Mouse (Mus musculus) forebrain, embryonic 11.5 days (tissue): ENCODE data around the gene Plxnd1. TPM values are rescaled to one million over a fixed set of nuclear protein-coding genes. Genes with fewer than 3 reads are reported as not detected.

Experiments used
- ATAC-seq: fragments of 200-750 bp; cut with Nextera tagmentation; replicated peaks from 2 replicates; pipeline ENCODE4 v1.8.0; 2017; ENCODE audit warnings: moderate TSS enrichment; ENCODE audit not compliant: low FRiP score
- DNase-seq: peaks from one replicate; pipeline ENCODE4 v3.0.0-alpha.2; 2017; ENCODE audit warnings: low spot score
- H3K27ac ChIP-seq: fragments of 300-500 bp; sonication (generic); 2 replicates; pipeline ENCODE4 v1.5.1; 2014; ENCODE audit warnings: low read depth, low read length
- H3K27me3 ChIP-seq: fragments of 300-500 bp; sonication (generic); 2 replicates; pipeline ENCODE4 v1.6.1; 2014; ENCODE audit warnings: mild to moderate bottlenecking, low read length, mixed read lengths; ENCODE audit not compliant: control insufficient read depth, insufficient read depth
- H3K36me3 ChIP-seq: fragments of 300-500 bp; sonication (generic); 2 replicates; pipeline ENCODE4 v1.6.1; 2014; ENCODE audit warnings: mild to moderate bottlenecking, low read length, moderate library complexity, mixed read lengths; ENCODE audit not compliant: control insufficient read depth, insufficient read depth
- H3K4me1 ChIP-seq: fragments of 300-500 bp; sonication (generic); replicated peaks from 2 replicates; pipeline ENCODE4 v1.6.1; 2014; ENCODE audit warnings: low read length, mixed read lengths; ENCODE audit not compliant: control insufficient read depth, insufficient read depth
- H3K4me2 ChIP-seq: fragments of 300-500 bp; sonication (generic); 2 replicates; pipeline ENCODE4 v1.6.1; 2014; ENCODE audit warnings: low read depth, mild to moderate bottlenecking, low read length, moderate library complexity, mixed read lengths; ENCODE audit not compliant: severe bottlenecking
- H3K4me3 ChIP-seq: fragments of 300-500 bp; sonication (generic); 2 replicates; pipeline ENCODE4 v1.5.1; 2014; ENCODE audit warnings: low read depth, low read length
- H3K9ac ChIP-seq: fragments of 300-500 bp; sonication (generic); 2 replicates; pipeline ENCODE4 v1.6.1; 2014; ENCODE audit warnings: low read length
- H3K9me3 ChIP-seq: fragments of 300-500 bp; sonication (generic); 2 replicates; pipeline ENCODE4 v1.6.1; 2016; ENCODE audit warnings: low read length, mixed read lengths; ENCODE audit not compliant: control insufficient read depth
- WGBS: fragments of 180-500 bp; shearing (Covaris S2); extraction: QIAGEN DNeasy Blood & Tissue Kit; methylation state at CpG from one replicate; pipeline ENCODE4 v1.1.7; 2014; 5-methylcytosine and 5-hydroxymethylcytosine counted together
- polyA plus RNA-seq: library from polyadenylated mRNA; unstranded; fragments of >200 nt; fragmentation: Nextera tagmentation; extraction: Ambion mirVana; gene quantifications from 2 replicates; pipeline ENCODE4 v1.2.1, GENCODE M21; 2014

Plxnd1 gene
- polyA plus RNA-seq, 1 experiment from 2014 or later: 25.5 TPM

DNA sequence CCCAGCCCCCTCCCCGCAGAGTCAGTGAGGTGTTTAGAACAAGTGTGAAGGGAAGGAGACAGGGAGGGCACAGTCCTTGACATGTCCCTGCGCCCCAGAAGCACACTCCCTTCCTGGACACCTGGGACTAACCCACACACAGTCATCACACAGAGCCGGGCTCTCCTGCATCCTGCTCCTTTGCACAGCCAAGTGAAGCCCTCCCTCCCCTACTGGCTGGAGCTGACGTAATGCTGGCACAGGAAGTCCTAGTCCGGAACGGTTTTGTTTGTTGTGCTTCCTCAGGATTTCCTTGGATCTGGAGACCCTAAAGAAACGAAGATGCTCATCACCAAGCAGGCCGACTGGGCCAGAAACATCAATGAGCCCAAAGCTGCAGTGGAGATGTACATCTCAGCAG, 84.9 kb downstream of the Plxnd1 start:
- H3K9ac ChIP-seq: no peak overlapping the region
- H3K27ac ChIP-seq: no peak overlapping the region
- peaks cover 2% of the 10 kb centered on the region; the same call in 1 of the 2 replicates for H3K4me1 ChIP-seq
- H3K4me2 ChIP-seq: no peak overlapping the region
- no peaks in the 10 kb centered on the region for H3K9me3 ChIP-seq
- no peak for ATAC-seq
- DNase-seq: no peak
- no peaks in the 10 kb centered on the region for H3K36me3 ChIP-seq
- no peaks in the 10 kb centered on the region for H3K27me3 ChIP-seq
- no peak overlapping the region for H3K4me3 ChIP-seq
- 84% methylated on average over 8 of the region's 8 CpGs for WGBS

DNA sequence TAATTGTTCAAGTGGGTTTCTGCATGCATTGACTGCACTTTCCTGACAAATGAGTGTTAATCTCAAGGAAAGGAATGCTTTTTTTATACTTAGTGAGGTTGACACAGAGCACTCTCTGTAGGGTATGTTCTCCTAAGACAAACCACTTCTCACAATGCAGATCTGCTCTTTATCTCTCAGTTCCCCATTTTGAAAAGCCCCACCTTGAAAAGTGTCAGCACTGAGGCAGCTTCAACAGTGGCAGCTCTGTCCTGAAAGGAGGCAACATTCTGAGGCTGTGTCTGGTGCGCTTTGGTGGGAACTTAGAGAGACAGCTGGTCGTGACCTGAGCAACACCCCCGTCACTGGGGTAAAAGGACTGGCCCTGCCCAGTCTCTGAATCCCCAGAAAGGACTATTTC, 85.8 kb downstream of the Plxnd1 start:
- H3K4me3 ChIP-seq: no peak overlapping the region
- ATAC-seq: no peak
- no peak for DNase-seq
- no peaks in the 10 kb centered on the region for H3K27me3 ChIP-seq
- H3K27ac ChIP-seq: no peak overlapping the region
- H3K36me3 ChIP-seq: no peaks in the 10 kb centered on the region
- WGBS: 74% methylated on average over 3 of the region's 3 CpGs
- H3K9me3 ChIP-seq: no peaks in the 10 kb centered on the region
- no peak overlapping the region for H3K4me2 ChIP-seq
- H3K9ac ChIP-seq: no peak overlapping the region
- peaks cover 2% of the 10 kb centered on the region; the same call in 1 of the 2 replicates for H3K4me1 ChIP-seq

DNA sequence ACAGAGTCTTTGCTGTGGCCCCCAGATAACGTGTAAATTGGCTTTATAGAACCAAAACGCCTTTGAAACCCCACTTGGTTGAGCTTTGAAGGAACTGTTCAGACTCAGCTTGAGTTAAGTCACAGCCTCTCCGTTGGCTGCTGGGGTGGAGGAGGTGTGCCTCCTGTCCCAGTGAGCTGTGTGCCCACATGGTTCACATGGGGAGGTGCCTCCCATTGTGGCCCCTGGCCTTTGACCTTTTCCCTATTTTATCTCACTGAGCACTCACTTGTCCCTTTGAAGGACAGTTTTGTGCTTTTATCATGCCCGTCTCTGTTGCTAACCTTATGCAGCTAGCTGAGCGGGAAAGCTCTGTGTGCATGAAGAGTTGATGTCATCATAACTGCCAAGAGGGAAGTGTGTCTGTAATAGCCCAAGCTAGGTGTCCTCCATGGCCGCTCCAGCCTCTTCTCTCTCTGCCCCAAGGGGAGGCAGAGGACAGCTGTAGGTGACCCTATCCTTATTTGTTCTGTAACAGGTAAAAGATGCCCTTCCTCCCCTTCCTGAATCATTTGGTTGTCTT, 86.3 kb downstream of the Plxnd1 start:
- no peak overlapping the region for H3K9ac ChIP-seq
- no peak overlapping the region for H3K4me3 ChIP-seq
- DNase-seq (no peak), ATAC-seq (no peak)
- peaks cover 2% of the 10 kb centered on the region; the same call in 1 of the 2 replicates for H3K4me1 ChIP-seq
- no peaks in the 10 kb centered on the region for H3K9me3 ChIP-seq
- 44% methylated on average over 6 of the region's 6 CpGs for WGBS
- no peaks in the 10 kb centered on the region for H3K27me3 ChIP-seq
- no peaks in the 10 kb centered on the region for H3K36me3 ChIP-seq
- H3K27ac ChIP-seq: no peak overlapping the region
- H3K4me2 ChIP-seq: no peak overlapping the region

DNA sequence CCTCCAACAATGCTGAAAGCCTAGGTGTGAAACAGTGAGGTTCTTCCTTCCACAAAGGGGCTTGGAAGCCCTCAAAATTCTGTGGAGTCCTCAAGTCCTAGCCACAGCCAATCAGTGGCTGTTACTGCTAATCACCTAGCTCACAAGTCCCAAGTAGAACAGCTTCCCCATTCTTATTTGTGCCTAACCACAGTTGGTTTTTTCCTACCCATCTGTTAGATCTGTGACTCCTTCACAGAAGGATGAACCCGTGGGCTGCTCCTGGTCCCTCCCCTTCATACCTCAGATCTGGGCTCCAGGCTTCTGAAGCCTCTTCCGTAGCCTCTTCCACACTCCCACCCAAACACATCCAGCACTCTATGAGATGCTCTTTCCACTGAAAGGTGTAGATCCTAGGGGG, 87.9 kb downstream of the Plxnd1 start:
- Histone ChIP-seq H3K9me3 (no peaks in the 10 kb centered on the region), H3K27ac (no peak overlapping the region), H3K4me2 (no peak overlapping the region), H3K36me3 (no peaks in the 10 kb centered on the region), H3K27me3 (no peaks in the 10 kb centered on the region), H3K4me1 (peaks cover 2% of the 10 kb centered on the region; the same call in 1 of the 2 replicates), H3K4me3 (no peak overlapping the region), H3K9ac (no peak overlapping the region)
- DNase-seq: no peak
- ATAC-seq: no peak
- 79% methylated on average over 2 of the region's 2 CpGs for WGBS

DNA sequence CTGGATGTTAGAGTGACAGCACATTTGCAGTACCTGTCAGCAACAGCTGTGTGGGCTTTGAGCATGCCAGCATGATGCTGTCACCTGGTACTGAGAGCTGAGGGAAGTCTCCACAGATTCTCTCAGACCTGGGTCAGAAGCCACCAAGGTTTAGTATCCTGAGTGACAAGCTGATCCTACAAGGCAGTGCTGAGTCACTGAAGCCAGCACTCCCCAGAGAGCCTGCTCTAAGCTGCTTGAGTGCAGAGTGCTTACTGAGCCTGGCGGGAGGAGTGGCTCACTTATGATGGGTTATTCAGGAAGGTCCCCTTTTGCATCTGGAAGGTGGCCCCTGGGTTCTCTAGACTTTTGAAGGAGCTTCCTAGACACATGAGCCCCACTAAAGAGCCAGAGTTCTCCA, 88.3 kb downstream of the Plxnd1 start:
- Histone ChIP-seq H3K4me3 (no peak overlapping the region), H3K27ac (no peak overlapping the region), H3K4me2 (no peak overlapping the region), H3K9ac (no peak overlapping the region), H3K9me3 (no peaks in the 10 kb centered on the region), H3K27me3 (no peaks in the 10 kb centered on the region), H3K36me3 (no peaks in the 10 kb centered on the region), H3K4me1 (peaks cover 2% of the 10 kb centered on the region; the same call in 1 of the 2 replicates)
- no peak for DNase-seq
- no peak for ATAC-seq
- WGBS: 69% methylated on average over 1 of the region's 1 CpGs

DNA sequence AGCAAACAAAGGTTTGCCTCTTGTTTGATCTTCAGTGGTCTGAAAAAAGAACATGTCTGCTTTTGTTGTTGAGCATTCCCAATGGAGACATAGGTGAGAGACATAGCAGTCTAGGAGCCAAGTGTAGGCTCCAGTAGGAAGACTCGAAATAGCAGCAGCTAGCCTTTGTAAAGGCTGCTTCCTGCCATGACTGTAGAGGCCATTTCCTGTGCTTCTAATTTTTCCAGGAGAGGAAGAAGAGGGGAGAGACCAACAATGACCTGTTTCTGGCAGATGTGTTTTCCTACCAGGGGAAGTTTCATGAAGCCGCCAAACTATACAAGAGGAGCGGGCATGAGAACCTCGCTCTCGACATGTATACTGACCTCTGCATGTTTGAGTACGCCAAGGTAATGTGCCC, 89.2 kb downstream of the Plxnd1 start:
- WGBS: 90% methylated on average over 6 of the region's 6 CpGs
- no peak overlapping the region for H3K4me3 ChIP-seq
- no peaks in the 10 kb centered on the region for H3K36me3 ChIP-seq
- no peak overlapping the region for H3K9ac ChIP-seq
- H3K27ac ChIP-seq: no peak overlapping the region
- H3K4me2 ChIP-seq: no peak overlapping the region
- H3K27me3 ChIP-seq: no peaks in the 10 kb centered on the region
- H3K4me1 ChIP-seq: peaks cover 2% of the 10 kb centered on the region; the same call in 1 of the 2 replicates
- ATAC-seq: no peak
- no peak for DNase-seq
- H3K9me3 ChIP-seq: no peaks in the 10 kb centered on the region

Other genes starting within 250 kb of the Plxnd1 start
- gene Tmem40, start 232.6 kb downstream of the Plxnd1 start, polyA plus RNA-seq: 2.2 and 2.6 TPM in 2 replicates
- 46.4 and 49.8 TPM in 2 replicates for gene Cand2, start 220.5 kb downstream of the Plxnd1 start, polyA plus RNA-seq
- gene Rpl32, start 186.3 kb downstream of the Plxnd1 start, polyA plus RNA-seq: 1,664 and 1,794 TPM in 2 replicates
- gene Efcab12, start 156.6 kb downstream of the Plxnd1 start, polyA plus RNA-seq: 1.5 and 2.1 TPM in 2 replicates
- 32.0 and 37.5 TPM in 2 replicates for gene Mbd4, start 141.6 kb downstream of the Plxnd1 start, polyA plus RNA-seq
- gene Ift122, start 141.5 kb downstream of the Plxnd1 start, polyA plus RNA-seq: 29.0 and 29.6 TPM in 2 replicates
- gene Rho, start 63.3 kb downstream of the Plxnd1 start, polyA plus RNA-seq: 0.09 TPM in 2 replicates
- not detected in 2 replicates for gene H1foo, start 50.1 kb downstream of the Plxnd1 start, polyA plus RNA-seq
- gene Tmcc1, start 198.5 kb upstream of the Plxnd1 start, polyA plus RNA-seq: 19.9 and 21.0 TPM in 2 replicates
- gene Washc2, start 213.0 kb upstream of the Plxnd1 start, polyA plus RNA-seq: 48.0 and 54.2 TPM in 2 replicates